Mouse (Mus musculus): ENCODE measurements around the gene Sox9.

DNA sequence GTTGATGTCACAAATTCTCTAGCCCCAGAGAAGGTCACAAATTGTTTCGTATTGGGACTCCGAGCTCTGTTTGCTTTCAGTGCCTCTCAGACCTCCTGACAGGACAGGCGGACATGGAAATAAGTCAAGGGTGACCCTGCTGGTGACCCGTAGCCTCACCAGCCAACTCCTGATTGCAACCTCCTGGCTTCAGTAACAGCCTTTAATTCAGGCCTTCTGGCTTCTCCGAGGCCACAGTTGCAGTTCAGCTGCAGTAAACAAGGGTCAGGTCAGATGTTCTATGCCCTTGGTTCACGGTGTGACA is 45.0 kb downstream of the Sox9 start:
- no peak for TF ChIP-seq CTCF (IDR thresholded peaks at IDR 0.05; ENCODE audit: low read depth, low read length)
- no peak for TF ChIP-seq GATA1 (IDR thresholded peaks at IDR 0.05; ENCODE audit: borderline replicate concordance, low read length)
- TF ChIP-seq GATA2 (IDR thresholded peaks at IDR 0.05; ENCODE audit: borderline replicate concordance, low read depth, low read length): no peak
- TF ChIP-seq TAL1 (conservative IDR thresholded peaks at IDR 0.05; ENCODE audit: low read depth, low read length): no peak
- no peak for TF ChIP-seq POLR2AphosphoS5 (IDR thresholded peaks at IDR 0.05; ENCODE audit: insufficient replicate concordance, low read depth, low read length)

Data from G1E (cell line).